Mouse (Mus musculus): ENCODE measurements at regions not wholly inside any gene's neighbourhood (a gene's known extent, or its start where the extent isn't known, plus 50 kb on each side); places are given as distances from the start of the nearest gene placed in this dataset.

DNA sequence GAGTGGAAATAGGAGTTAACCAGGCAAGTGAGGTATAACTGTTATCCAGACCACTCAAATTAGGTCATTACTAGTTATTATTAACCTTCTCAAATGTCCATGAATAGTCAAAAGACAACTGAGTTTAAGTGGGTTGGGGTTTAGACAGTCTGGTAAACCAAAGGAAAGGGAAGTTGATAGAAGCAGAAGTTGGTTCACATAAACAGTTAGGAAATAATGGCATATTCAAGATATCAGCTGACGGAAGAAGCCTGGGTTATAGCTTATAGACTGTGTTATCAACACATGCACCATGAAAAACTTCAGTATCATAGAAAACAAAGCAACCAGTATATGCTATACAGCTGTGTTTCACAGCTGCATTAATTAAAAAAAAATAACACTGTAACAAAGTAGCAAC lies 1291.5 kb downstream of the Diaph3 start:
- no peak for TF ChIP-seq USF1 (IDR thresholded peaks at IDR 0.05; ENCODE audit: low read depth)
- no peak for TF ChIP-seq MYOG (IDR thresholded peaks at IDR 0.05; ENCODE audit: control insufficient read depth in 1 of 3, insufficient read depth in 1 of 3, insufficient read length in 2 of 3, low read depth in 2 of 3)
- no peak for TF ChIP-seq MYOD1 (IDR thresholded peaks at IDR 0.05; ENCODE audit: control insufficient read depth in 1 of 3, insufficient read length in 2 of 3, low read depth in 2 of 3)
- no peak for TF ChIP-seq E2F4 (IDR thresholded peaks at IDR 0.05; ENCODE audit: insufficient read depth)
- no peak for TF ChIP-seq TCF3 (IDR thresholded peaks at IDR 0.05; ENCODE audit: insufficient read length, low read depth)
- no peaks in the 10 kb centered on the region for H3K36me3 ChIP-seq (ENCODE audit: control insufficient read depth, insufficient read depth)
- no peak overlapping the region for H3K4me3 ChIP-seq
- no peak overlapping the region for H3ac ChIP-seq (ENCODE audit: control insufficient read depth, insufficient read length)
- no peaks in the 10 kb centered on the region for H3K79me2 ChIP-seq (ENCODE audit: control insufficient read depth, insufficient read depth)
- no peaks in the 10 kb centered on the region for H3K27me3 ChIP-seq (ENCODE audit: control insufficient read depth, insufficient read depth, insufficient read length)
- H3K4me2 ChIP-seq (ENCODE audit: low read depth), result no peak overlapping the region

DNA sequence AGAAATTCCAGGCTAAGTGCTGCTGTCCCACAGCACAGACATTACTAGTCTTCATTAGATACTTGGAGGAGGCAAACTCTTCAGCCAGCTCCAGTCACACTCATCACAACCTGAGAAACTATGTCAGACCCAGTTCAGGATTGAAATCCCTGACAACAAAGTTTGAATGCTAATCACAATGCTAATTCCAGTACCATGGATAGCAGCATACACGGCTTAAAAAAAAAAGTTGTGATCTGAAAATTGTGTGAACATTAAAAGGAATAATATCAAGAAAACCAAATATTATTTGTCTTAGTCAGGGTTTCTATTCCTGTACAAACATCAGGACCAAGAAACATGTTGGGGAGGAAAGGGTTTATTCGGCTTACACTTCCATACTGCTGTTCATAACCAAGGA lies 1305.5 kb downstream of the Diaph3 start:
- Histone ChIP-seq H3K27me3 (ENCODE audit: control insufficient read depth, insufficient read depth, insufficient read length) (no peaks in the 10 kb centered on the region), H3ac (ENCODE audit: control insufficient read depth, insufficient read length) (no peak overlapping the region), H3K79me2 (ENCODE audit: control insufficient read depth, insufficient read depth) (no peaks in the 10 kb centered on the region), H3K36me3 (ENCODE audit: control insufficient read depth, insufficient read depth) (no peaks in the 10 kb centered on the region), H3K4me3 (no peak overlapping the region), H3K4me2 (ENCODE audit: low read depth) (no peak overlapping the region)
- no peak for TF ChIP-seq E2F4 (IDR thresholded peaks at IDR 0.05; ENCODE audit: insufficient read depth)
- TF ChIP-seq POLR2AphosphoS2 (IDR thresholded peaks at IDR 0.05; ENCODE audit: insufficient read length, low read depth), result no peak
- no peak for TF ChIP-seq MYOD1 (IDR thresholded peaks at IDR 0.05; ENCODE audit: control insufficient read depth in 1 of 3, insufficient read length in 2 of 3, low read depth in 2 of 3)
- no peak for TF ChIP-seq MAX (IDR thresholded peaks at IDR 0.05; ENCODE audit: low read depth)
- no peak for TF ChIP-seq POLR2A (IDR thresholded peaks at IDR 0.05; ENCODE audit: insufficient read length, low read depth)
- no peak for TF ChIP-seq TCF12 (IDR thresholded peaks at IDR 0.05; ENCODE audit: insufficient read depth, poor library complexity, severe bottlenecking)
- TF ChIP-seq REST (IDR thresholded peaks at IDR 0.05; ENCODE audit: insufficient read depth, insufficient read length), result no peak
- no peak for TF ChIP-seq SRF (IDR thresholded peaks at IDR 0.05; ENCODE audit: control insufficient read depth, insufficient read length, low read depth)

DNA sequence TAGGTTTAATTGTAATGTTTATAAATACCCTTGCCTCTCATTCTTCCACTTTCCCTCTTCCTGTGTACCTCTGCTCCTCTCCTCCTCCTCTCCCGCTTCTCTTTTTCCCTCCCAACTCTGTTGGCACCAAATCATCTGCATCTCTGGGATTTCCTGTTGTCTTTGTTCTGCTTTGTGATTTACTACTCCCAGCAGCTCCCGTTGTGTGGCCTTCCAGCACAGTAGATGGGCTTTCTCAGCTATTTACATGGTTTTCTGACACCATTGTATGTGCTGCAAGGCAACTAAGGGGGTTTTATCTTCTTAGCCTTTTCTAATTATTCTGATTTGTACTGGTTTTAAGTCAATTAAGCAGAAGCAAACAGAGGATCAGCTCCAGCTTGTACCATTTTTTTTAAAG lies 1326.1 kb downstream of the Diaph3 start:
- H3K79me2 ChIP-seq (ENCODE audit: control insufficient read depth, insufficient read depth), result no peaks in the 10 kb centered on the region
- H3K36me3 ChIP-seq (ENCODE audit: control insufficient read depth, insufficient read depth), result no peaks in the 10 kb centered on the region
- no peak overlapping the region for H3K4me2 ChIP-seq (ENCODE audit: low read depth)
- H3ac ChIP-seq (ENCODE audit: control insufficient read depth, insufficient read length), result no peak overlapping the region
- no peaks in the 10 kb centered on the region for H3K27me3 ChIP-seq (ENCODE audit: control insufficient read depth, insufficient read depth, insufficient read length)
- no peak for TF ChIP-seq E2F4 (IDR thresholded peaks at IDR 0.05; ENCODE audit: insufficient read depth)
- TF ChIP-seq POLR2A (IDR thresholded peaks at IDR 0.05; ENCODE audit: insufficient read length, low read depth), result no peak
- no peak for TF ChIP-seq USF1 (IDR thresholded peaks at IDR 0.05; ENCODE audit: low read depth)
- TF ChIP-seq CEBPB (IDR thresholded peaks at IDR 0.05; ENCODE audit: insufficient read depth, poor library complexity, severe bottlenecking), result no peak
- no peak for TF ChIP-seq POLR2AphosphoS2 (IDR thresholded peaks at IDR 0.05; ENCODE audit: insufficient read length, low read depth)
- no peak for TF ChIP-seq MYOD1 (IDR thresholded peaks at IDR 0.05; ENCODE audit: control insufficient read depth in 1 of 3, insufficient read length in 2 of 3, low read depth in 2 of 3)
- TF ChIP-seq SRF (IDR thresholded peaks at IDR 0.05; ENCODE audit: control insufficient read depth, insufficient read length, low read depth), result no peak
- no peak for TF ChIP-seq MAX (IDR thresholded peaks at IDR 0.05; ENCODE audit: low read depth)
- no peak overlapping the region for H3K4me3 ChIP-seq

DNA sequence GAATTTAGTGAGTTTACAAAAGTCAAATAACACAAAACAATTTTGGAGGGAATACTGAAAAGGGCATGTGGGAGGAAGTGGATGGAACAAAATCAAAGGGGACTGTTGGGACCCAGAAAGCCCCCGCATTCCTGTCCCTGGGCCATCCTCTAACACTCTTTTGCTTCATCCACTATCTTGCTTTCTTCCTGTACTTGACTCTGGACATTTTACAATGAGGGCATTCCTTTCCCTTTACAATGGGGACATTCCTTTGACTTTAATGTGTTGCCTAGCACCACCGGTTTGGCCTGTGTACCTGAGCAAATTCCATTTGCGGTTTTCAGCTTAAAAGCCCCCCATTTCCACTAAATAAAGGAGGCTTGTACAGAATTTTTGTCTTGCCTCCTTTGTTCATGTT lies 1341.0 kb downstream of the Pcdh17 start:
- no peaks in the 10 kb centered on the region for H3K79me2 ChIP-seq (ENCODE audit: control insufficient read depth, insufficient read depth)
- TF ChIP-seq TCF3 (IDR thresholded peaks at IDR 0.05; ENCODE audit: insufficient read length, low read depth), result no peak
- TF ChIP-seq MYOD1 (IDR thresholded peaks at IDR 0.05; ENCODE audit: control insufficient read depth in 1 of 3, insufficient read length in 2 of 3, low read depth in 2 of 3), result no peak
- TF ChIP-seq TCF12 (IDR thresholded peaks at IDR 0.05; ENCODE audit: insufficient read depth, poor library complexity, severe bottlenecking), result no peak
- no peak for TF ChIP-seq POLR2AphosphoS2 (IDR thresholded peaks at IDR 0.05; ENCODE audit: insufficient read length, low read depth)
- no peak for TF ChIP-seq MYOG (IDR thresholded peaks at IDR 0.05; ENCODE audit: control insufficient read depth in 1 of 3, insufficient read depth in 1 of 3, insufficient read length in 2 of 3, low read depth in 2 of 3)
- TF ChIP-seq REST (IDR thresholded peaks at IDR 0.05; ENCODE audit: insufficient read depth, insufficient read length), result no peak
- TF ChIP-seq USF1 (IDR thresholded peaks at IDR 0.05; ENCODE audit: low read depth), result no peak
- no peak for TF ChIP-seq SRF (IDR thresholded peaks at IDR 0.05; ENCODE audit: control insufficient read depth, insufficient read length, low read depth)
- TF ChIP-seq MAX (IDR thresholded peaks at IDR 0.05; ENCODE audit: low read depth), result no peak
- TF ChIP-seq CEBPB (IDR thresholded peaks at IDR 0.05; ENCODE audit: insufficient read depth, poor library complexity, severe bottlenecking), result no peak
- no peak for TF ChIP-seq E2F4 (IDR thresholded peaks at IDR 0.05; ENCODE audit: insufficient read depth)
- no peak for TF ChIP-seq POLR2A (IDR thresholded peaks at IDR 0.05; ENCODE audit: insufficient read length, low read depth)
- H3K4me3 ChIP-seq, result no peak overlapping the region
- no peak overlapping the region for H3K4me2 ChIP-seq (ENCODE audit: low read depth)
- no peaks in the 10 kb centered on the region for H3K27me3 ChIP-seq (ENCODE audit: control insufficient read depth, insufficient read depth, insufficient read length)
- no peak overlapping the region for H3ac ChIP-seq (ENCODE audit: control insufficient read depth, insufficient read length)
- no peaks in the 10 kb centered on the region for H3K36me3 ChIP-seq (ENCODE audit: control insufficient read depth, insufficient read depth)

DNA sequence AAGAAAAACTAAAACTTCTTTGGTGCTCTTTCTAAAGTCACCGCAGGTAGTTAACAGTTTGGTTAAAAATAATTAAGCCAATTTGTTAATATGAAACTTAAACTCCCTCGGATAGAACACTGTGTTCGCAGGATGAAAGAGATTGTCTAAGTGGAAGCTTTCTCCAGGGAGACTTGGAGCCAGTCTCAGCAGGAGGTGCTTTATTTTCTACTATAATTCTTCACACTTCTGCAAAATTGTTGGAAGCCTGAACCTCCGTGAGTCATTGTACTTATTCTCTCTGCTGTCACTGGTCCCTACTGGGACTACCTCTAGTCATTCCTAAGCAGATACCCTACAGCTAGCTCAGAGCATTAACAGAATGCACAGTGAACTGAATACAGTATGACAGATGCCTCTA lies 1327.3 kb downstream of the Pcdh17 start:
- no peak overlapping the region for H3K4me3 ChIP-seq
- H3K27me3 ChIP-seq (ENCODE audit: control insufficient read depth, insufficient read depth, insufficient read length), result no peaks in the 10 kb centered on the region
- TF ChIP-seq REST (IDR thresholded peaks at IDR 0.05; ENCODE audit: insufficient read depth, insufficient read length), result no peak
- TF ChIP-seq MYOD1 (IDR thresholded peaks at IDR 0.05; ENCODE audit: control insufficient read depth in 1 of 3, insufficient read length in 2 of 3, low read depth in 2 of 3), result no peak
- TF ChIP-seq USF1 (IDR thresholded peaks at IDR 0.05; ENCODE audit: low read depth), result no peak
- no peak for TF ChIP-seq TCF12 (IDR thresholded peaks at IDR 0.05; ENCODE audit: insufficient read depth, poor library complexity, severe bottlenecking)
- TF ChIP-seq TCF3 (IDR thresholded peaks at IDR 0.05; ENCODE audit: insufficient read length, low read depth), result no peak
- TF ChIP-seq CEBPB (IDR thresholded peaks at IDR 0.05; ENCODE audit: insufficient read depth, poor library complexity, severe bottlenecking), result no peak
- no peaks in the 10 kb centered on the region for H3K36me3 ChIP-seq (ENCODE audit: control insufficient read depth, insufficient read depth)
- no peak overlapping the region for H3K4me2 ChIP-seq (ENCODE audit: low read depth)
- H3ac ChIP-seq (ENCODE audit: control insufficient read depth, insufficient read length), result no peak overlapping the region
- H3K79me2 ChIP-seq (ENCODE audit: control insufficient read depth, insufficient read depth), result no peaks in the 10 kb centered on the region
